ENCODE assay signal across 9 mouse cellular contexts in the genomic region with DNA sequence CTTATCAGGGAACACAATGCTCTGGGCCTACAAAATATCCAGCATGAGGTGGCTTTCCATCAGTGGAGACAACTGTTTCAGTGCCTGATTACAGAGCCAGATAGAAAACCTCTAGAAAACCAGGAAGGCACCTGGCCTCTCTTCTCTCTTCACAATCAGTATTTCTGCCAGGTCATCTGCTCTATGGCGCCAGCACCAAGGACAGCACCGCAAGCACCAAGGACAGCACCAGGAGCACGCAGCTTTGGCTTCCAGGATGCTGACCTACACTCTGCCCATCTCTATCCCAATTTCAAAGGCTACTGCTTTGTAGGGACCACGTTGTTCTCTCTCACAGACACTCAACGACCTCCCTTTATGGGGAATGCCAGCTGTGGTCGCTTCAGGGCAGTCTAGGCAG. TPM values are rescaled to one million over a fixed set of nuclear protein-coding genes. Genes with fewer than 3 reads are reported as not detected.
A peak's percentile ranks its signal among the peaks of the same experiment; 100 is the strongest.
DNase-seq lines count a peak whose midpoint lies in the region; ATAC-seq and TF ChIP-seq lines count a peak whose summit lies in the region.
"Had no signal": no experiment of that assay in that cellular context is flagged by ENCODE, and none has a peak within 500 bp of the region (broad histone marks: within the 10 kb centered on the region; RNA-seq: fewer than 3 reads in every experiment).

No protein-coding gene starts in this region.

- H3K9ac ChIP-seq in heart, postnatal 0 days (replicated peaks; ENCODE audit: low read depth, low read length), result no peak overlapping the region
- no peak overlapping the region for H3K9ac ChIP-seq in midbrain, postnatal 0 days (replicated peaks; ENCODE audit: low read length, poor library complexity, severe bottlenecking)
- H3K9ac ChIP-seq in forebrain, embryonic 16.5 days (replicated peaks; ENCODE audit: low read depth, low read length), result no peak overlapping the region

- no peak overlapping the region for H3K4me3 ChIP-seq in heart, postnatal 0 days (ENCODE audit: low read depth, low read length)
- no peak overlapping the region for H3K4me3 ChIP-seq in midbrain, postnatal 0 days (ENCODE audit: low read depth, low read length)
- no peak overlapping the region for H3K4me3 ChIP-seq in forebrain, embryonic 16.5 days (replicated peaks; ENCODE audit: low read length)
- H3K4me3 ChIP-seq: erythroblast, embryonic 14.5 days had no signal

- no peaks in the 10 kb centered on the region for H3K27me3 ChIP-seq in heart, postnatal 0 days (ENCODE audit: control insufficient read depth, insufficient read depth, low read length)
- no peaks in the 10 kb centered on the region for H3K27me3 ChIP-seq in midbrain, postnatal 0 days (ENCODE audit: insufficient read depth, low read length)
- H3K27me3 ChIP-seq in forebrain, embryonic 16.5 days (replicated peaks; ENCODE audit: control insufficient read depth, insufficient read depth, low read length), result no peaks in the 10 kb centered on the region

- H3K27ac ChIP-seq in heart, postnatal 0 days (ENCODE audit: low read depth), result no peak overlapping the region
- H3K27ac ChIP-seq in midbrain, postnatal 0 days (ENCODE audit: low read depth, low read length), result no peak overlapping the region
- no peak overlapping the region for H3K27ac ChIP-seq in forebrain, embryonic 16.5 days (ENCODE audit: low read length)

- 2% methylated on average over 6 of the region's 6 CpGs for WGBS in heart, postnatal 0 days
- WGBS in midbrain, postnatal 0 days, result 11% methylated on average over 6 of the region's 6 CpGs
- 9% methylated on average over 6 of the region's 6 CpGs for WGBS in forebrain, embryonic 16.5 days

- H3K4me1 ChIP-seq in heart, postnatal 0 days (ENCODE audit: control insufficient read depth, insufficient read depth), result no peaks in the 10 kb centered on the region
- H3K4me1 ChIP-seq in midbrain, postnatal 0 days (ENCODE audit: insufficient read depth, low read length), result no peaks in the 10 kb centered on the region
- peaks cover 9% of the 10 kb centered on the region; the same call in 1 of the 2 replicates for H3K4me1 ChIP-seq in forebrain, embryonic 16.5 days (replicated peaks; ENCODE audit: control insufficient read depth, insufficient read depth, low read length)

- peak; percentile 45 for DNase-seq in ovary, postnatal 10 days (ENCODE audit: low spot score)
- no peak for DNase-seq in ovary, adult 18-20 months (ENCODE audit: low spot score)
- DNase-seq in adrenal gland, postnatal 10 days, result peak; percentile 87
- peak; percentile 26 for DNase-seq in heart, postnatal 0 days (ENCODE audit: low spot score)
- DNase-seq in cerebellum, adult 11-12 months, result no peak
- no peak for DNase-seq in midbrain, postnatal 0 days (ENCODE audit: low spot score)

- H3K36me3 ChIP-seq in heart, postnatal 0 days (replicated peaks; ENCODE audit: control insufficient read depth, insufficient read depth, low read length), result no peaks in the 10 kb centered on the region
- H3K36me3 ChIP-seq in midbrain, postnatal 0 days (ENCODE audit: insufficient read depth, low read length), result peaks cover 11% of the 10 kb centered on the region; the same call in 1 of the 2 replicates
- no peaks in the 10 kb centered on the region for H3K36me3 ChIP-seq in forebrain, embryonic 16.5 days (ENCODE audit: control insufficient read depth, insufficient read depth)

- H3K4me2 ChIP-seq in heart, postnatal 0 days (ENCODE audit: low read depth, low read length), result no peak overlapping the region
- H3K4me2 ChIP-seq in midbrain, postnatal 0 days (ENCODE audit: low read depth, low read length, poor library complexity, severe bottlenecking), result no peak overlapping the region
- no peak overlapping the region for H3K4me2 ChIP-seq in forebrain, embryonic 16.5 days (ENCODE audit: low read length)

- no peak for TF ChIP-seq EP300 in heart, postnatal 0 days (IDR thresholded peaks at IDR 0.05; ENCODE audit: low read depth)

- TF ChIP-seq CTCF in heart, postnatal 0 days (IDR thresholded peaks at IDR 0.05; ENCODE audit: low read depth), result no peak
- no peak for TF ChIP-seq CTCF in midbrain, postnatal 0 days (IDR thresholded peaks at IDR 0.05)

- H3K9me3 ChIP-seq in heart, postnatal 0 days (replicated peaks; ENCODE audit: control insufficient read depth, low read length), result no peaks in the 10 kb centered on the region
- no peaks in the 10 kb centered on the region for H3K9me3 ChIP-seq in midbrain, postnatal 0 days (ENCODE audit: low read length)
- H3K9me3 ChIP-seq in forebrain, embryonic 16.5 days (ENCODE audit: control insufficient read depth, low read length), result no peaks in the 10 kb centered on the region

- no peak for ATAC-seq in heart, postnatal 0 days (ENCODE audit: insufficient read depth, low read depth)
- peak; percentile 53 for ATAC-seq in megakaryocyte-erythroid progenitor cell, adult 5-6 weeks (replicated peaks; ENCODE audit: low FRiP score, low TSS enrichment, poor library complexity, severe bottlenecking)
- ATAC-seq in midbrain, postnatal 0 days (ENCODE audit: low FRiP score), result no peak
- ATAC-seq in forebrain, embryonic 16.5 days, result no peak

RNA-seq across cellular contexts. Expression of a gene that starts 36.1 kb away (rescaled TPM):
- 10 to 100 TPM; 20.1 to 23.0 TPM for total RNA-seq in adrenal gland, postnatal 10 days (2021)
- total RNA-seq in heart, postnatal 0 days (2014; rRNA removed; ENCODE audit: low replicate concordance), result 42.1 and 46.2 TPM in 2 replicates
- polyA plus RNA-seq in heart, postnatal 0 days (2015; fragmentation: Nextera tagmentation; extraction: Ambion mirVana), result 24.7 and 27.9 TPM in 2 replicates
- 15.5 and 27.2 TPM in 2 replicates for total RNA-seq in megakaryocyte-erythroid progenitor cell, adult 5-6 weeks (2014; fragmentation: Nextera tagmentation)
- 3.4 and 4.8 TPM in 2 replicates for total RNA-seq in megakaryocyte-erythroid progenitor cell, adult 5-6 weeks (2017)
- 34.6 and 36.0 TPM in 2 replicates for total RNA-seq in midbrain, postnatal 0 days (2014; rRNA removed)
- 30.7 and 34.8 TPM in 2 replicates for polyA plus RNA-seq in midbrain, postnatal 0 days (2015; fragmentation: Nextera tagmentation; extraction: Ambion mirVana)
- 23.9 and 24.0 TPM in 2 replicates for polyA plus RNA-seq in forebrain, embryonic 16.5 days (2015; fragmentation: Nextera tagmentation; extraction: Ambion mirVana)

RNA-seq across cellular contexts. Expression of a gene that starts 56.6 kb away (rescaled TPM):
- 10 to 100 TPM; 14.6 to 23.7 TPM for total RNA-seq in adrenal gland, postnatal 10 days (2021)
- total RNA-seq in heart, postnatal 0 days (2014; rRNA removed; ENCODE audit: low replicate concordance), result 5.9 and 12.0 TPM in 2 replicates
- 5.4 and 5.6 TPM in 2 replicates for polyA plus RNA-seq in heart, postnatal 0 days (2015; fragmentation: Nextera tagmentation; extraction: Ambion mirVana)
- total RNA-seq in megakaryocyte-erythroid progenitor cell, adult 5-6 weeks (2014; fragmentation: Nextera tagmentation), result 5.1 and 12.6 TPM in 2 replicates
- 6.3 and 7.9 TPM in 2 replicates for total RNA-seq in megakaryocyte-erythroid progenitor cell, adult 5-6 weeks (2017)
- total RNA-seq in midbrain, postnatal 0 days (2014; rRNA removed), result 31.4 and 37.3 TPM in 2 replicates
- 25.3 and 26.2 TPM in 2 replicates for polyA plus RNA-seq in midbrain, postnatal 0 days (2015; fragmentation: Nextera tagmentation; extraction: Ambion mirVana)
- polyA plus RNA-seq in forebrain, embryonic 16.5 days (2015; fragmentation: Nextera tagmentation; extraction: Ambion mirVana), result 18.1 and 21.9 TPM in 2 replicates

RNA-seq across cellular contexts. Expression of a gene that starts 56.7 kb away (rescaled TPM):
- 100 to 1,000 TPM; 174 to 187 TPM for total RNA-seq in adrenal gland, postnatal 10 days (2021)
- 242 and 255 TPM in 2 replicates for total RNA-seq in heart, postnatal 0 days (2014; rRNA removed; ENCODE audit: low replicate concordance)
- 76.9 and 80.1 TPM in 2 replicates for polyA plus RNA-seq in heart, postnatal 0 days (2015; fragmentation: Nextera tagmentation; extraction: Ambion mirVana)
- 3,260 and 3,361 TPM in 2 replicates for total RNA-seq in megakaryocyte-erythroid progenitor cell, adult 5-6 weeks (2014; fragmentation: Nextera tagmentation)
- 3,030 and 3,103 TPM in 2 replicates for total RNA-seq in megakaryocyte-erythroid progenitor cell, adult 5-6 weeks (2017)
- total RNA-seq in midbrain, postnatal 0 days (2014; rRNA removed), result 173 and 196 TPM in 2 replicates
- 102 and 107 TPM in 2 replicates for polyA plus RNA-seq in midbrain, postnatal 0 days (2015; fragmentation: Nextera tagmentation; extraction: Ambion mirVana)
- 101 and 105 TPM in 2 replicates for polyA plus RNA-seq in forebrain, embryonic 16.5 days (2015; fragmentation: Nextera tagmentation; extraction: Ambion mirVana)

Comparison
In these comparisons a context has a peak if more than half of its experiments do, and no peak if none do; other contexts are left out.
1. DNase-seq: peak in ovary, postnatal 10 days (single experiment), adrenal gland, postnatal 10 days (single experiment) and heart, postnatal 0 days (single experiment); none in ovary, adult 18-20 months (single experiment), cerebellum, adult 11-12 months (single experiment) and midbrain, postnatal 0 days (single experiment).
2. RNA of a gene that starts 56.7 kb away (total RNA-seq): 3,030 to 3,361 TPM in megakaryocyte-erythroid progenitor cell, adult 5-6 weeks; 242 to 255 TPM in heart, postnatal 0 days, 173 to 196 TPM in midbrain, postnatal 0 days and 174 to 187 TPM in adrenal gland, postnatal 10 days; every median in the first group is over 10 times any median in the second.